Mouse (Mus musculus) erythroblast, embryonic 14.5 days (primary cell): ENCODE measurements around the gene Mrps24.

Experiments used
- GATA1 ChIP-seq: IDR thresholded peaks from 2 replicates; pipeline ENCODE4 v1.6.1; 2012; ENCODE audit warnings: low read length, inconsistent platforms, mixed read lengths
- TAL1 ChIP-seq: IDR thresholded peaks from 3 replicates; pipeline ENCODE4 v1.6.1; 2012; ENCODE audit warnings: low read length, inconsistent platforms, mixed read lengths

GRCm38 (mm10) chr11:5729582-5729981, 14.1 kb upstream of the Mrps24 start:
- TF ChIP-seq TAL1 (no peak), GATA1 (no peak)
